Comparison of ENCODE assay signal across 8 mouse cellular contexts in the genomic region with DNA sequence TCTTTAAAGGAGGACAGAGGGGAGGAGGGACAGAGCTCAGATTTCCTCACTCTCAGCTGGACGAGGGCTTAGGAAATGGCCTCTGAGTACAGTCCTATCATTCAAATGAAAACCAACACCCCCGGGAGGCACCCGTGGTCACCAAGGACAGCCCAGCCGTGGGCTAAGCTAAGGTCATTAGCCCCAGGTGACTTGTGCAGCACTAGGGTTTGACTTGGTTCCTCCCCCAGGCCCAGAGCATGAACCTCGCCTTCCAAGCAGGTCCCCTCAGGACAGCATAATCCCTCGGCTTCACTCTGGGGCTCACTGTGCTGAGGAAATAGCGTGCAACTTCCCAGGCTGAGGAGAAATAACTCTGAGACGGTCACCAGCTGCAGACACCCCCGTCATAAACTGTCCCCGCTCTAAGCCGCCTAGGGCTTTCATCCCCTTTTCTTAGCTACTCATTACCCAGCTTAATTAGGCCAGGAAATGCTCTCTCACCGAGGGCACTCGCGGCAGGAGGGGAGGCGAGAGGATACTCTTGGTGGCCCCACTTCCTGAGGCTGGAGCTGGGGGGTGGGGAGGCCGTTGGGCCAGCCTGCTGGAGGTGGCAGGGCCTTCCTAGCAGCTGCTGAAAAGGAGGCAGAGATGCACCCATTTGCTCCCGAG.
DNase-seq lines count a peak whose midpoint lies in the region; ATAC-seq and TF ChIP-seq lines count a peak whose summit lies in the region.

No protein-coding gene starts in this region.

- no peak overlapping the region for H3K4me3 ChIP-seq in lung, postnatal 0 days (ENCODE audit: low read depth, low read length)
- no peak overlapping the region for H3K4me3 ChIP-seq in intestine, embryonic 16.5 days (ENCODE audit: low read length)
- H3K4me3 ChIP-seq in liver, embryonic 15.5 days (replicated peaks): no peak overlapping the region
- no peak overlapping the region for H3K4me3 ChIP-seq in stomach, embryonic 16.5 days (replicated peaks; ENCODE audit: low read length)

- peak; percentile 30 for ATAC-seq in lung, postnatal 0 days
- ATAC-seq in intestine, embryonic 16.5 days: peak; percentile 91
- 0 out of 2 replicates have a peak, but pooled peaks have one; percentile 29 for ATAC-seq in liver, embryonic 15.5 days (ENCODE audit: insufficient read depth)
- no peak for ATAC-seq in stomach, embryonic 16.5 days (ENCODE audit: insufficient read depth, low FRiP score)

- peak overlapping the region; percentile 25; the same call in 1 of the 2 replicates for H3K4me2 ChIP-seq in lung, postnatal 0 days (replicated peaks; ENCODE audit: low read depth, low read length)
- H3K4me2 ChIP-seq in intestine, embryonic 16.5 days (ENCODE audit: low read depth, low read length): no peak overlapping the region
- H3K4me2 ChIP-seq in liver, embryonic 15.5 days: peak overlapping the region; percentile 27
- H3K4me2 ChIP-seq in stomach, embryonic 16.5 days (ENCODE audit: low read depth, low read length): peak overlapping the region; percentile 28; the same call in 1 of the 2 replicates

- TF ChIP-seq EP300 in lung, postnatal 0 days (IDR thresholded peaks at IDR 0.05): no peak

- no peak overlapping the region for H3K9ac ChIP-seq in lung, postnatal 0 days (replicated peaks; ENCODE audit: low read depth)
- no peak overlapping the region for H3K9ac ChIP-seq in intestine, embryonic 16.5 days (ENCODE audit: low read depth, low read length)
- no peak overlapping the region for H3K9ac ChIP-seq in liver, embryonic 15.5 days
- peak overlapping the region; percentile 21; the same call in 1 of the 2 replicates for H3K9ac ChIP-seq in stomach, embryonic 16.5 days (ENCODE audit: low read length)

- no peaks in the 10 kb centered on the region for H3K9me3 ChIP-seq in lung, postnatal 0 days (ENCODE audit: low read length)
- no peaks in the 10 kb centered on the region for H3K9me3 ChIP-seq in intestine, embryonic 16.5 days (ENCODE audit: control insufficient read depth, low read length)
- no peaks in the 10 kb centered on the region for H3K9me3 ChIP-seq in liver, embryonic 15.5 days (replicated peaks)
- no peaks in the 10 kb centered on the region for H3K9me3 ChIP-seq in stomach, embryonic 16.5 days (replicated peaks; ENCODE audit: control insufficient read depth, low read length)

- peaks cover 8% of the 10 kb centered on the region; the same call in 1 of the 2 replicates for H3K4me1 ChIP-seq in lung, postnatal 0 days (ENCODE audit: insufficient read depth, low read depth, low read length)
- H3K4me1 ChIP-seq in intestine, embryonic 16.5 days (ENCODE audit: control insufficient read depth, insufficient read depth, low read length): peaks cover 4% of the 10 kb centered on the region; the same call in 1 of the 2 replicates
- H3K4me1 ChIP-seq in liver, embryonic 15.5 days (replicated peaks): peaks cover 59% of the 10 kb centered on the region
- H3K4me1 ChIP-seq in stomach, embryonic 16.5 days (ENCODE audit: control insufficient read depth, insufficient read depth, low read length): peaks cover 10% of the 10 kb centered on the region; the same call in 1 of the 2 replicates

- no peaks in the 10 kb centered on the region for H3K36me3 ChIP-seq in lung, postnatal 0 days (ENCODE audit: insufficient read depth, low read length)
- H3K36me3 ChIP-seq in intestine, embryonic 16.5 days (ENCODE audit: control insufficient read depth, insufficient read depth, low read length): no peaks in the 10 kb centered on the region
- H3K36me3 ChIP-seq in liver, embryonic 15.5 days (replicated peaks): no peaks in the 10 kb centered on the region
- no peaks in the 10 kb centered on the region for H3K36me3 ChIP-seq in stomach, embryonic 16.5 days (ENCODE audit: control insufficient read depth, insufficient read depth, low read length)

- no peak for TF ChIP-seq CTCF in lung, postnatal 0 days (IDR thresholded peaks at IDR 0.05)

- no peak overlapping the region for H3K27ac ChIP-seq in lung, postnatal 0 days (ENCODE audit: low read length)
- H3K27ac ChIP-seq in intestine, embryonic 16.5 days (ENCODE audit: low read length): no peak overlapping the region
- no peak overlapping the region; the same call in 1 of the 2 replicates for H3K27ac ChIP-seq in liver, embryonic 15.5 days (replicated peaks)
- no peak overlapping the region for H3K27ac ChIP-seq in stomach, embryonic 16.5 days (ENCODE audit: low read length)

- H3K27me3 ChIP-seq in lung, postnatal 0 days (replicated peaks; ENCODE audit: insufficient read depth, low read length): no peaks in the 10 kb centered on the region
- H3K27me3 ChIP-seq in intestine, embryonic 16.5 days (replicated peaks; ENCODE audit: control insufficient read depth, insufficient read depth, low read length): no peaks in the 10 kb centered on the region
- H3K27me3 ChIP-seq in liver, embryonic 15.5 days: no peaks in the 10 kb centered on the region
- no peaks in the 10 kb centered on the region for H3K27me3 ChIP-seq in stomach, embryonic 16.5 days (ENCODE audit: control insufficient read depth, insufficient read depth, low read length)

- WGBS in lung, postnatal 0 days: 5% methylated on average over 17 of the region's 17 CpGs
- WGBS in intestine, embryonic 16.5 days: 4% methylated on average over 17 of the region's 17 CpGs
- 24% methylated on average over 17 of the region's 17 CpGs for WGBS in liver, embryonic 15.5 days (ENCODE audit: insufficient replicate concordance)
- WGBS in stomach, embryonic 16.5 days: 10% methylated on average over 17 of the region's 17 CpGs

- no peak for DNase-seq in lung, postnatal 0 days (ENCODE audit: low spot score)
- no peak for DNase-seq in lung, postnatal 25 days (ENCODE audit: low spot score)
- peak; percentile 17 to 27 for DNase-seq in cerebellum, postnatal 25 days
- DNase-seq in forelimb bud, embryonic 11.5 days (ENCODE audit: low read depth, low spot score): peak; percentile 69
- no peak for DNase-seq in urinary bladder, adult 18-20 months (ENCODE audit: low spot score in 2 of 2)

Comparison
In these comparisons a context has a peak if more than half of its experiments do, and no peak if none do; other contexts are left out.
1. DNase-seq: peak in cerebellum, postnatal 25 days (2 of 2) and forelimb bud, embryonic 11.5 days (single experiment); none in lung, postnatal 0 days (single experiment), lung, postnatal 25 days (single experiment) and urinary bladder, adult 18-20 months (0 of 2).